Mouse (Mus musculus) liver, adult 2 months (tissue): Measurements from ENCODE around the gene Slco1a5.

Experiments used
- CTCF ChIP-seq: fragments of 200-500 bp; IDR thresholded peaks from 2 replicates; pipeline ENCODE4 v1.5.1; 2011; ENCODE audit warnings: low read depth, low read length, control low read depth
- POLR2A ChIP-seq: fragments of 200-500 bp; IDR thresholded peaks from 2 replicates; pipeline ENCODE4 v1.6.1; 2011; ENCODE audit warnings: low read length, control low read depth; ENCODE audit not compliant: insufficient read depth; ENCODE audit errors: extremely low read depth

DNA sequence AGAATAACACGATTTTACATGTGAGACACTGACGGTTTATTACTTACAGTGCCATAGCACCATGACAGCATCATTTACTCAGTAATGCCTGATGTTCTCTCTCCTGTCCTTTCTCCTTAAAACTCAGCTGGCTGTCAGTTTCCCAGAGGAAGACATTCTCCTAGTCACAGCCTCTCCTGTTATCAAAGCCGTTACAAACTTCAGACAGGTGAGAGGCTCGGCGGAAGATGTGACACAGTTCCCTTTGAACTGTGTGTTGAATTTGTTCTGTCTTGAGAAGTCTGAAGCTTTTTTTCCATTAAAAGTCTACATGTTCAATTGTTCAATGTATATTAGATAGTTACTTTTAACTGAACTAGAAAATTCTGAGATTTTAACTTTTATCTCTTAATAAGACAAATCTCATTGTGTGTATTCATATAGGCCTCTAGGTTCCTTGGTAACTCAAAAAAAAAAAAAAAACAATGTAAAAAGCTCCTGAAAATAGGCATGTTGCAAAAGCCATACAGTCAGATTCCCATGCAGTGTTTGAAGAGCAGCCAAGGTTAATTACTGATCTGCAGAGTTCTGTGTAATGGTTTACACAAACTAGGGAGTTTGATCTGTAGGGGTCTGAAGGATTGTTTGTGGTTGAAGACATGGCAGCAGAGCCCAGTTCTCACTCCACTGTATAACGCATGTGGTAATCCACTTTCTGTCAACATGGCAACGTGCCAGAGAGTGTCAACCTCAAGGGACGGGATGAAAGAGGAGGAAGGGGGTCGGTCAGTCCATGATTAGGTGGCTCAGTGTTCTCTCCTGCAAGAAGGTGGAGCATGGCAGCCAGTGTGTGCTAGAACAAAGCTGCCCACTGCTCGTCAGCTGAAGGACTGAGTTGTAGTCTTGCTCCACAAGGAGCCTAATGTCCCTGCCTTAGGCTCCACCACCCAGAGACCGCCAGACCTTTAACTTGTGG is 24.9 kb upstream of the Slco1a5 start:
- TF ChIP-seq POLR2A (no peak), CTCF (no peak)
